11 mouse cellular contexts compared by ENCODE assay signal in the genomic region with DNA sequence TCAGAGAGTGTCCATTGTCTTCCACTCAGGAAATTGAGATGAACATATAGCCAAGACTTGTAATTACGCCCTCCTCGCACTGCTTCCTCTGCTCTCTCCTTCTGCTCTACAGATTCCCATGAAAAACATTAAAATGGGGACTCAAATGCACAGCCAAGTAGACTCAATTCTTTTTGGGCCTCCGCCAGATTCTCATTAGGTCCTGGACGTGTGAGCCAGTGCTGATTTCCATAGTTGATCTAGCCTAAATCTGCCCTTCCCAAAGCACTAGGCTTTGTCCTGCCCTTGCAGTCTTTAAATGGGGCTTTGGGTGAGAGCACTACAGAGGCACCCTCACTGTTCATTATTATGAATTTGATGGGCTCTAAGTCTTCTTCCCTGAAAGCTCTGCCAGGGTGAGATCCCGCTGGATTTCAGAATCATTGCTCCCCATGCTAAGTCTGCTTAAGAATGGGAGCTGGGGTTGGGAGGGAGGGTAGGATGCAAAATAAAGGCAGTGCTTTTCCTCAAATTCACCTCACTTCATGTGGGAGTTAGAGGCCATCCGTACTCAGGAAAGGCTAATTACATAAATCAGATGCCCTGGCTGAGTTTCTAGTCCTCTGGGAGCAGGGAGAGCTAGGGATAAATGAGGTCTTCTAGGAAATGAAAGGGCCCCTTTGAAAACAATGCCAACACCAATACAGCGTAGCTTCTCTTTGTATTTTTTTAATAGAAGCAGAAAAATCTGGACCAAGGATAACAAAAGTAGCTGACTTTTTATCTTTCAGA. TPM values are rescaled to one million over a fixed set of nuclear protein-coding genes. Genes with fewer than 3 reads are reported as not detected.
DNase-seq lines count a peak whose midpoint lies in the region; ATAC-seq and TF ChIP-seq lines count a peak whose summit lies in the region.
"Had no signal": no experiment of that assay in that cellular context is flagged by ENCODE, and none has a peak within 500 bp of the region (broad histone marks: within the 10 kb centered on the region; RNA-seq: fewer than 3 reads in every experiment).

No protein-coding gene starts in this region.

- no peaks in the 10 kb centered on the region for H3K27me3 ChIP-seq in heart, postnatal 0 days (ENCODE audit: control insufficient read depth, insufficient read depth, low read length)
- H3K27me3 ChIP-seq in heart, embryonic 12.5 days (replicated peaks): no peaks in the 10 kb centered on the region
- H3K27me3 ChIP-seq in forebrain, embryonic 11.5 days (ENCODE audit: control insufficient read depth, insufficient read depth, low read length): no peaks in the 10 kb centered on the region
- H3K27me3 ChIP-seq: embryonic facial prominence, embryonic 12.5 days; limb, embryonic 15.5 days had no signal

- no peaks in the 10 kb centered on the region for H3K36me3 ChIP-seq in heart, postnatal 0 days (replicated peaks; ENCODE audit: control insufficient read depth, insufficient read depth, low read length)
- H3K36me3 ChIP-seq in heart, embryonic 12.5 days: no peaks in the 10 kb centered on the region
- H3K36me3 ChIP-seq in forebrain, embryonic 11.5 days (ENCODE audit: control insufficient read depth, insufficient read depth, low read length): no peaks in the 10 kb centered on the region

- no peak overlapping the region for H3K9ac ChIP-seq in heart, postnatal 0 days (replicated peaks; ENCODE audit: low read depth, low read length)
- H3K9ac ChIP-seq in heart, embryonic 12.5 days: no peak overlapping the region
- H3K9ac ChIP-seq in forebrain, embryonic 11.5 days (ENCODE audit: low read length): no peak overlapping the region
- H3K9ac ChIP-seq: embryonic facial prominence, embryonic 12.5 days; limb, embryonic 15.5 days had no signal

- no peaks in the 10 kb centered on the region for H3K9me3 ChIP-seq in heart, postnatal 0 days (replicated peaks; ENCODE audit: control insufficient read depth, low read length)
- H3K9me3 ChIP-seq in heart, embryonic 12.5 days (replicated peaks): no peaks in the 10 kb centered on the region
- no peaks in the 10 kb centered on the region for H3K9me3 ChIP-seq in forebrain, embryonic 11.5 days (ENCODE audit: control insufficient read depth, low read length)
- H3K9me3 ChIP-seq: embryonic facial prominence, embryonic 12.5 days; limb, embryonic 15.5 days had no signal

- no peak overlapping the region for H3K4me2 ChIP-seq in heart, postnatal 0 days (ENCODE audit: low read depth, low read length)
- H3K4me2 ChIP-seq in heart, embryonic 12.5 days: no peak overlapping the region
- no peak overlapping the region for H3K4me2 ChIP-seq in forebrain, embryonic 11.5 days (ENCODE audit: low read depth, low read length, severe bottlenecking)
- H3K4me2 ChIP-seq: embryonic facial prominence, embryonic 12.5 days; limb, embryonic 15.5 days had no signal

- TF ChIP-seq CTCF in heart, postnatal 0 days (IDR thresholded peaks at IDR 0.05; ENCODE audit: low read depth): no peak

- peaks cover 16% of the 10 kb centered on the region for H3K4me1 ChIP-seq in heart, postnatal 0 days (ENCODE audit: control insufficient read depth, insufficient read depth)
- peaks cover 21% of the 10 kb centered on the region for H3K4me1 ChIP-seq in heart, embryonic 12.5 days (replicated peaks)
- H3K4me1 ChIP-seq in forebrain, embryonic 11.5 days (replicated peaks; ENCODE audit: control insufficient read depth, insufficient read depth, low read length): peaks cover 17% of the 10 kb centered on the region; the same call in 1 of the 2 replicates

- no peak; the same call in 1 of the 2 replicates for ATAC-seq in heart, postnatal 0 days (ENCODE audit: insufficient read depth, low read depth)
- no peak for ATAC-seq in heart, embryonic 12.5 days (ENCODE audit: insufficient number of reproducible peaks, low FRiP score)
- ATAC-seq in forebrain, embryonic 11.5 days (replicated peaks; ENCODE audit: low FRiP score): peak; percentile 56; the same call in 1 of the 2 replicates

- TF ChIP-seq EP300 in heart, postnatal 0 days (IDR thresholded peaks at IDR 0.05; ENCODE audit: low read depth): no peak

- H3K4me3 ChIP-seq in heart, postnatal 0 days (ENCODE audit: low read depth, low read length): no peak overlapping the region
- H3K4me3 ChIP-seq in heart, embryonic 12.5 days: no peak overlapping the region
- H3K4me3 ChIP-seq in forebrain, embryonic 11.5 days (ENCODE audit: low read depth, low read length): no peak overlapping the region
- H3K4me3 ChIP-seq: embryonic facial prominence, embryonic 12.5 days; limb, embryonic 15.5 days had no signal

- 59% methylated on average over 7 of the region's 7 CpGs for WGBS in heart, postnatal 0 days
- 66% methylated on average over 7 of the region's 7 CpGs for WGBS in heart, embryonic 12.5 days
- WGBS in forebrain, embryonic 11.5 days: 32% methylated on average over 7 of the region's 7 CpGs

- peak overlapping the region; percentile 55 for H3K27ac ChIP-seq in heart, postnatal 0 days (ENCODE audit: low read depth)
- H3K27ac ChIP-seq in heart, embryonic 12.5 days (ENCODE audit: poor library complexity, severe bottlenecking): no peak overlapping the region
- H3K27ac ChIP-seq in forebrain, embryonic 11.5 days (ENCODE audit: low read depth, low read length): peak overlapping the region; percentile 44
- H3K27ac ChIP-seq: embryonic facial prominence, embryonic 12.5 days; limb, embryonic 15.5 days had no signal

- no peak for DNase-seq in heart, postnatal 0 days (ENCODE audit: low spot score)
- peak; percentile 40 for DNase-seq in adipocyte (ENCODE audit: low spot score)
- DNase-seq in forebrain, embryonic 11.5 days (ENCODE audit: low spot score): no peak
- DNase-seq in kidney, postnatal 10 days: peak; percentile 51
- no peak for DNase-seq in testis, postnatal 14 days (ENCODE audit: low spot score)
- DNase-seq in ovary, postnatal 10 days (ENCODE audit: low spot score): no peak
- DNase-seq in B cell, adult 2 months: no peak
- DNase-seq: heart, postnatal 36 days had no signal

RNA-seq across cellular contexts. Expression of a gene that starts 32.3 kb away (rescaled TPM):
- 28.3 and 51.3 TPM in 2 replicates for total RNA-seq in heart, postnatal 0 days (2014; rRNA removed; ENCODE audit: low replicate concordance)
- 141 and 169 TPM in 2 replicates for polyA plus RNA-seq in heart, postnatal 0 days (2015; fragmentation: Nextera tagmentation; extraction: Ambion mirVana)
- polyA plus RNA-seq in heart, embryonic 12.5 days (2016; fragmentation: Nextera tagmentation; extraction: Ambion mirVana): 282 and 283 TPM in 2 replicates
- polyA plus RNA-seq in forebrain, embryonic 11.5 days (2014; fragmentation: Nextera tagmentation; extraction: Ambion mirVana): 188 and 192 TPM in 2 replicates

Comparison
In these comparisons a context has a peak if more than half of its experiments do, and no peak if none do; other contexts are left out.
1. DNase-seq: peak in adipocyte (single experiment) and kidney, postnatal 10 days (single experiment); none in heart, postnatal 0 days (single experiment), forebrain, embryonic 11.5 days (single experiment), testis, postnatal 14 days (single experiment), ovary, postnatal 10 days (single experiment) and B cell, adult 2 months (0 of 2).